Mouse (Mus musculus): Measurements from ENCODE around the gene Megf9. TPM values are rescaled to one million over a fixed set of nuclear protein-coding genes. Genes with fewer than 3 reads are reported as not detected.
A peak's percentile ranks its signal among the peaks of the same experiment; 100 is the strongest.

The Megf9 gene
- polyA plus RNA-seq, 1 experiment from 2014 or later = 3.7 TPM

DNA sequence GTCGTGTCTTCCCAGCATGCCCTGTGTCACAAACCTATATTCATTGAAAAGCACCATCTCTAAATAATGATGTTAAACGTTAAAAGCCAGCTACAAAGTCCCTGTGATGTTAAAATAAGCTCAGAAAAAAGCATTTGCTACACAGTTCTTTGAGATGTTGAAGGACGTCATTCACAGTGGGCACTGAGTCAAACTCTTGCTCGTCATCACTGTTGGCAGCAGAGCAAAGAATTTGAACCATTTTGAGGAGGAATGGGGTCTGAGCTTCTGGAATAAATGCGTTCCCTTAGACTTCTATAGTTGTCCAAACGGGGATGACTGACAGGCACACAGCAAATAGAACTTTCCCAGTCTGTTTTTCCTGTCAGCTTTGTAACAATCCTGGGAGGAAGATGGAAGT, 5.9 kb upstream of the Megf9 start:
- Histone ChIP-seq H3K4me2 (no peak overlapping the region), H3K27me3 (replicated peaks) (no peaks in the 10 kb centered on the region), H3K9ac (no peak overlapping the region), H3K27ac (no peak overlapping the region), H3K36me3 (no peaks in the 10 kb centered on the region), H3K4me3 (no peak overlapping the region), H3K9me3 (replicated peaks) (no peaks in the 10 kb centered on the region), H3K4me1 (peaks cover 9% of the 10 kb centered on the region)
- WGBS (ENCODE audit: insufficient replicate concordance) = 57% methylated on average over 6 of the region's 6 CpGs
- ATAC-seq = no peak

DNA sequence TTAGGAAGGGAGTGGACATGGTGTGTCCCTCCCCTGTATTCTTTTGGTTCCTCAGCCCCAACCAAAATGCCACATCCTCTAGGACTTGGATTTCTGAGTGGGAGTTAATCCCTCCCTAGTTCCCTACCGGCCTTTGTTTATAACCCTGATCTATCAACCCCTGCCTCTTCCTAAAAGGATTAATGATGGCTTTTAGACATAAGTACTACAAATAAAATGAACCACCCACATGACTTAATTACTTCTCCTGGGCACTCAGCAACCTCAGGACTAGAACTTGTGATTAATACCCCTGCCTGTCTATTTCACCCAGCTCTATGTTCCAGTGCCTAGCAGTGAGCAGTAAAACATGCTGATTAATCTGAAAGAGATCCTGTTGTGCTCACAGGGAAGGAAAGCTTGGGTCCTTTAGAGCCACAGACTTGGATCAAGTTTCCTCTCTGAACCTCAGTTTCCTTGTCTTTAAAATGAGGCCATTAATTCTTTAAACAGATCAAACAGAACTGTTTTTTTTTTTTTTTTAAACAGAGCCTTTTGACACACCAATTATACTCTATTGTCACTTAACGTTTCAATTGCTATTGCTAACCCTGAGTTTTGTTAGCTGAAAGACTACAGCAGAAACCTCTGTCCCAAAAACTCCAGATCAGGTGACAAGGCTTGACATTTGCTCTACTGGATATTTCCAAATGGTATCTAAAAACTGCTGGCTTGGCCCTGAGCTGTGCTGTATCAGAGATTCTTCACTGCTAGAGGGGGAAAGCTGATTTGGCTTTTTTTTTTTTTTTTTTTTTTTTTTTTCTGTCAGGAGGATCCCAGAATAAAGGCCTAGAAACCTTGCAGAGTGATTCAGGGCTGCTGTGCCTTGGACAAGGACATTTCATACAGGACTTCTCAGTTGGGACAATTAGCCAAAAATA, 2.1 kb upstream of the Megf9 start:
- Histone ChIP-seq H3K4me2 (no peak overlapping the region), H3K4me3 (no peak overlapping the region), H3K27me3 (replicated peaks) (no peaks in the 10 kb centered on the region), H3K4me1 (peaks cover 33% of the 10 kb centered on the region), H3K9me3 (replicated peaks) (no peaks in the 10 kb centered on the region), H3K36me3 (no peaks in the 10 kb centered on the region), H3K9ac (no peak overlapping the region), H3K27ac (no peak overlapping the region)
- no peak for ATAC-seq
- 41% methylated on average over 2 of the region's 2 CpGs for WGBS (ENCODE audit: insufficient replicate concordance)

DNA sequence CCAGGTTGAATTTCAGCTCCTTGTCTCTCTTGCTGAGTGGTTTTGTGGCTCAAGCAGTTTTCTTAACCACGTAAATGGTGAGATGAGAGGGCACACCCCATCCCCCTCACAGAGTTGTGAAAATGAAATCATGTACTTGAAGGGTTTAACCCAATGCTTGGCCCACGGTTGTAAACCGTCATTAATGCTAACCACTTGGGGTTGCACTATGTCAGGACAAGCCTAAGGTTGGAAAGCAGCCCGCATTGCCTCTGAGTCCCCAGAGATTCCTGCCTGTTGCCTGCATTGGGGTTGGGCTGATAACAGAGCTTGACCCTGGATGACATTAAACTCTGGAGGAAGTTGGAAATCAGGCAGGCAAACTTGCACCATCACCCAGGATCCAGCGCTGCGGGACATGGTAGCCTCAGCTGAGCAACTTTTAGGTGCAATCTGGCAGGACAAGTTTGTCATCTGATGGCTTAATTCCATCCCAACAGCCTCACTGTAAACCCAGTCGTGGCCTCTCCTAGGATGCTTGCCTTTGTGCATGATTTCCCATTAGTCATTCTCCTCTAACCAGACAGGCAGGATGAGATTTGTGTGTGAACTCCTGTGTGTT, 1.0 kb upstream of the Megf9 start:
- H3K4me1 ChIP-seq = peaks cover 40% of the 10 kb centered on the region
- peak overlapping the region; percentile 69; the same call in 1 of the 2 replicates for H3K27ac ChIP-seq
- H3K9ac ChIP-seq = peak overlapping the region; percentile 76
- H3K4me2 ChIP-seq = peak overlapping the region; percentile 98
- 36% methylated on average over 7 of the region's 7 CpGs for WGBS (ENCODE audit: insufficient replicate concordance)
- no peaks in the 10 kb centered on the region for H3K36me3 ChIP-seq
- no peak for ATAC-seq
- H3K4me3 ChIP-seq = peak overlapping the region; percentile 91
- H3K27me3 ChIP-seq (replicated peaks) = no peaks in the 10 kb centered on the region
- H3K9me3 ChIP-seq (replicated peaks) = no peaks in the 10 kb centered on the region

DNA sequence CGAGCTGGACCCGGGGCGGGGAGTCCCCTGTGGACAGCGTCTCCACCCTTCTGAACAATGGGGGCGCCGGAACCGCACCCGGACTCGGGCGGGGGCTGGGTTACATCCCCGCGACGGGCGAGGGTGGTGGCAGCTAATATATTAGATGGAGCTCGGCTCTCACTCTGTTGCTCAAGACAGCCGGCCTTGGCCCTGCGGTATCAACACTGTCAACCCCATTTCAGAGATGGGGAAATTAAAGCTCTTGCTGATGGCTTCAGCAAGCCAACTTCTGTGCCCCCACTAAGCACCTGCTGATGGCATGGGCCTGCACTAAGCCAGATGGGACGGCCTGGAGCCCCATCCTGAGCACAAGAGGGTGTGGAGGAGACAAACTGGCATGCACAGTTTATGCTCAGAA, 494 bp upstream of the Megf9 start:
- WGBS (ENCODE audit: insufficient replicate concordance) = under 1% methylated on average over 18 of the region's 18 CpGs
- peaks cover 42% of the 10 kb centered on the region for H3K4me1 ChIP-seq
- no peaks in the 10 kb centered on the region for H3K9me3 ChIP-seq (replicated peaks)

DNA sequence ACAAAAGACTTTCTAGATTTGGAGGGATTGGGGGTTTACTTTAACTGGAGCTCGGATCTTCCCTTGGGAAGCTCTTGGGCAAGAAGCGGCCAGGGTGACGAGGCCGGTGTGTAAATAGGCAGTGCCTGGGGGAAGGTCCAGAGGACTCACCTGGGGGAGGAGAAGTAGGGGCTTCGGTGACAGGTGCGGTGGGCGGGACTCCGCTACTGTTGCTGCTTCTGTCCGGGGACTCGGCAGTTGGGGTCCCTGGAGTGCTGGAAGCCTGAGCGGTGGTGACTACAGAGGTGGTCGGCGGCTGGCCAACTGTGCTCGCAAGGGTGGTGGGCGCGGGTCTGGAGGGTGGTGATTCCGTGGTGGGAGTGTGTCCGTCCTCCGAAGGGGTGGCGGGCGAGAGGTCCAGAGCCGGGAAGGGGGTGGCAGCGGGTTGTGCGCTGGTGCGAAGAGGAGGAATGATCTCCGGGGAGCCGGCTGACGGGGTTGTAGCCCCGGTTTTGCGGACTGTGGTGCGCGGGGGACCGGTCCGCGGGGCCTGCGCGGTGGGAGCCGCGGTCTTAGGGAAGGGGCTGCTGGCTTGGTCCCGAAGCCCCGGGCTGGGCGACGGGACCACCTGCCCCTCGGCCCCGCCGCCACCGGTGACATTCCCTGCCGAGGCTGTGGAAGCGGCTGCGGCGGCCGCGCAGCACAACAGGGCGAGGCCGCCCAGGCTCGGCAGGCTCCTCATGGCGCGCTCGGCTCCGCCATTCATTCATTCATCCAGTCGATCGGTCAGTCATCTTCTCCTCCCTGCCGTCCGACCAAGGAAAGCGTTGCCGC, 511 bp downstream of the Megf9 start:
- Histone ChIP-seq H3K4me3 (peak overlapping the region; percentile 91), H3K9ac (peak overlapping the region; percentile 91), H3K27me3 (replicated peaks) (no peaks in the 10 kb centered on the region), H3K36me3 (no peaks in the 10 kb centered on the region), H3K4me2 (peak overlapping the region; percentile 98), H3K9me3 (replicated peaks) (no peaks in the 10 kb centered on the region), H3K4me1 (peaks cover 46% of the 10 kb centered on the region), H3K27ac (peak overlapping the region; percentile 69)
- WGBS (ENCODE audit: insufficient replicate concordance) = 2% methylated on average over 59 of the region's 66 CpGs
- ATAC-seq = peak; percentile 41

More for the DNA sequence above, 494 bp upstream of the Megf9 start:
- peak overlapping the region; percentile 91 for H3K4me3 ChIP-seq
- no peaks in the 10 kb centered on the region for H3K27me3 ChIP-seq (replicated peaks)
- H3K36me3 ChIP-seq = no peaks in the 10 kb centered on the region
- peak overlapping the region; percentile 76 for H3K9ac ChIP-seq
- H3K4me2 ChIP-seq = peak overlapping the region; percentile 98
- peak; percentile 61 for ATAC-seq
- peak overlapping the region; percentile 69 for H3K27ac ChIP-seq

DNA sequence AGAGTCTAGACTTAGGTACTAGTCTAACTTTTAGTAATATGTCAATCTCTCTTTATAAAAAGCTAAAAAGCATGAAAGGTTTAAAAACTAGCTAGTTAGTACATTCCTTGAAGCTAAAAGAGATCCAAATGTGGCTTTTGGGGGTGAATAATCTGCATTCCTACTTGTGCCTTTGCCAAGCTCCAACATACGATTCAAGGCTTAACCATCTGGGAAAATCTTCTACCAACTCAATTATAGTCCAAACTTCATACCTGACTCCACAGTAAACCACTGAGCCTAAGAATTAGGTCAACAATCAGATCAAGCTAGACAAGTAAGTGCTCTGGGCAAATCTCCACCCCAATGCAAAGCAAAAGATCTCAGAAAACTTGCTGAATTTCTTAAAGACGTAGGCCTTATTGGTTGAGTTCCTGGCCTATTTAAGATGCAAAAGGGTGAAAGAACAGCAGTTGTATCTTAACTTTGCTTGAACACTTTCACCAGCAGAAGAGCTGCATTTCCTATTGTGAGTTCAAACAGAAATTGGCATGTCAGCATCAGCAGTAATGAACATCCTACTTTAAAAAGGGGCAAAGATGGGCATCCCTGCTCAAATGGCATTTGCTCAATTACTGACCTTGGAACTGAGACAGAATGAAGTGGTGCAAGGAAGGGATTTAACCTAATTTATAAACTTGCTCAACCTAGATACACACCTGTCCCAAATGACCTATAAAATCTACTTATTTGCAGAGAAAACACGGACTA, 1.6 kb downstream of the Megf9 start:
- H3K27me3 ChIP-seq (replicated peaks) = no peaks in the 10 kb centered on the region
- peak overlapping the region; percentile 91; the same call in 1 of the 2 replicates for H3K9ac ChIP-seq
- no peaks in the 10 kb centered on the region for H3K36me3 ChIP-seq
- peak overlapping the region; percentile 91 for H3K4me3 ChIP-seq
- WGBS (ENCODE audit: insufficient replicate concordance) = 67% methylated on average over 3 of the region's 3 CpGs
- no peak for ATAC-seq
- H3K27ac ChIP-seq = no peak overlapping the region
- peak overlapping the region; percentile 98 for H3K4me2 ChIP-seq
- H3K9me3 ChIP-seq (replicated peaks) = no peaks in the 10 kb centered on the region
- H3K4me1 ChIP-seq = peaks cover 56% of the 10 kb centered on the region

DNA sequence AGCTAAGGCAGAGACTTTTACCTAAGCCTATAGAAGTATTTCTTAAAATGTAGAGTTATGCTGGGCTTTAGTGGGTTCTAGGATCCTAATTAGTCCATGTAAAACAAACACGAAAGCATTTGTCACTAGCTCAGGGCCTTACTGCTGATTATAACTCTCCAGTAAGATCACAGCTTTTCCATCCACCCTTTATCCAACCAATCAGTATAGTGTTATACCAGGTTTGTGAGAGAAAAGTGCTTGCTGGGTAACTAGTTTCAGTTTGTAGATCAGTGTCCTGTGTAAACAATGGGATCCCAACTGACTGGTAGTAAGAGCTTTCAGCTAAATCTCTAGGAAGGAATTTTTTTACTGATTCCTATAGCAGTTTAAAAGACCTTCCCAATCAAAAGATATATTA, 3.8 kb downstream of the Megf9 start:
- Histone ChIP-seq H3K27me3 (replicated peaks) (no peaks in the 10 kb centered on the region), H3K4me3 (no peak overlapping the region), H3K36me3 (no peaks in the 10 kb centered on the region), H3K4me1 (peaks cover 52% of the 10 kb centered on the region), H3K9me3 (replicated peaks) (no peaks in the 10 kb centered on the region), H3K9ac (no peak overlapping the region), H3K4me2 (no peak overlapping the region), H3K27ac (no peak overlapping the region)
- 74% methylated on average over 1 of the region's 1 CpGs for WGBS (ENCODE audit: insufficient replicate concordance)
- ATAC-seq = no peak

DNA sequence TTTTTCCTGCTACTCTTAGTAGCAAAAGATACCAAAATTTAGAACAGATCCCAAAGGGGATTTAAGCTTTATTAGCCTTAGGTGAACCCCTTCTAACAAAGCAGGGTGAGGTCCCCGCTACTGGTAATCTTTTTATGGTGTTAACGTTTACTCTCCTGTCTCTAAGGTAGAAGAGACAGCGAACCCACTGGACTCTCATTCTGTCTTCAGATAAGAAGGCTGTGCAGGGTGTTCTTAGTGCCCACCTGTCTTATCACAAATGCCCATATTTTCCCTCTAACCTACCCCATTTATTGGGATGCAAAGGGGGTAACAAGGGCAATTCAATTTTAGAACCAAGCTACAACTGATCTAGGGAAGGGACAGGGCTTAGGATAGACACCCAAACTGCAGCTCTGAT, 6.2 kb downstream of the Megf9 start:
- 34% methylated on average over 3 of the region's 3 CpGs for WGBS (ENCODE audit: insufficient replicate concordance)
- H3K36me3 ChIP-seq = no peaks in the 10 kb centered on the region
- no peak overlapping the region for H3K4me3 ChIP-seq
- peaks cover 36% of the 10 kb centered on the region for H3K4me1 ChIP-seq
- no peaks in the 10 kb centered on the region for H3K9me3 ChIP-seq (replicated peaks)
- no peaks in the 10 kb centered on the region for H3K27me3 ChIP-seq (replicated peaks)
- no peak overlapping the region for H3K9ac ChIP-seq
- H3K27ac ChIP-seq = no peak overlapping the region
- H3K4me2 ChIP-seq = peak overlapping the region; percentile 27
- ATAC-seq = peak; percentile 79

DNA sequence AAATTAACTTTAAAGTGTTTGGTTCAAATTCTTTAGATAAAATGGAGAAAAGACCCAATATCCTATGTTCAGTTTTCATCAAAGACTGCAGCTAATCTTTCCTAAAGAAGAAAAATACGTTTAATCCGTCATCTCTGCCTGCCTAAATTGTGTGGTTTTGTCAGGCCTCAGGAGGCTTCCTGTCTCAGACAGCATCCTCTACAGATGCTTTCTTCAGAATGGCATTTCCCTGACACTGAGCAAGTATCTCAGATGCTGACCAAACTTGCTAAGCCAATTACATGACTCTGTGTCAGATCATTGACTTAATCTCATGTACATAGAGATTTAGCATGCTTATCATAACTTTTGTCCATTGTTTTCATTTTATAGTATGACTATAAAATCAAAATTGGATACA, 11.4 kb downstream of the Megf9 start:
- Histone ChIP-seq H3K9ac (no peak overlapping the region), H3K4me2 (no peak overlapping the region), H3K27ac (no peak overlapping the region), H3K4me3 (no peak overlapping the region), H3K36me3 (no peaks in the 10 kb centered on the region), H3K27me3 (replicated peaks) (no peaks in the 10 kb centered on the region), H3K4me1 (peaks cover 3% of the 10 kb centered on the region; the same call in 1 of the 2 replicates), H3K9me3 (replicated peaks) (no peaks in the 10 kb centered on the region)
- WGBS (ENCODE audit: insufficient replicate concordance) = 36% methylated on average over 2 of the region's 2 CpGs
- no peak for ATAC-seq

DNA sequence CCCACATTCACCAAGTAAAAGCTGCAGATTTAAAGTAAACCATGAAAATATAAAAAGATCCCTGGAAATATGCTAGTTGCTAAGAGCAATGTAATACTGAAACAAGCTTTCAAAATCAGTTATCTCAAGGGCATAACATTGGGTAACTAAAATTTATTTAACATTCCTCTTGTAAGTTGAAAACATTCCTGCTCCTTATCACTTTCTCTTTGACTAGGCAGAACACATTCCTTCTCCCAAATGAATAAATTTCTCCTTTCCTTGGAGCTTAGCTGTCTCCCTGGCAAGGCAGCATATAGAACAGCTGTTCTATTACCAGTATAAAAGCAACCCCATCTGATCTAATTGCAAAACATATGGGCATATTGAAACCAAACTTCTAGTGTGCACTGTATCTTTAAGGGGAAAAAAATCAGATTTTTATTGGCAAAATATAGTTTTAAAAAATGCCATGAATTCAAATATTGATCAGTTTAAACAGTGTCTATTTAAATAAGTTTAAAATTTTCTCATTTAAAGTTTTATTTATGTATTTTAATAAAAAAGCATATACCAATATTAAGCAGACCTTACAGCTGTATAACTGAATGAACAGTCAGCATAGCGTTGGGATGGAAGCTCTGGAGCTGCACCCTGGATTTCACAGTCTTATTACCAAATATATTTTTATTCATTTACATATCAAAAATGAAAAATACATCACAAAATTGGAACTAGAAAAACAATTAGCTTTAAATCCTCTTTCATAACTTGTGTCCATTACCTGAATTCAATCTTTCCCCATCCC, 13.1 kb downstream of the Megf9 start:
- no peak overlapping the region for H3K4me2 ChIP-seq
- H3K27ac ChIP-seq = no peak overlapping the region
- H3K9ac ChIP-seq = no peak overlapping the region
- no peak for ATAC-seq
- no peaks in the 10 kb centered on the region for H3K4me1 ChIP-seq
- H3K36me3 ChIP-seq = no peaks in the 10 kb centered on the region
- H3K4me3 ChIP-seq = no peak overlapping the region
- H3K27me3 ChIP-seq (replicated peaks) = no peaks in the 10 kb centered on the region
- WGBS (ENCODE audit: insufficient replicate concordance) = 83% methylated on average over 1 of the region's 1 CpGs
- no peaks in the 10 kb centered on the region for H3K9me3 ChIP-seq (replicated peaks)

DNA sequence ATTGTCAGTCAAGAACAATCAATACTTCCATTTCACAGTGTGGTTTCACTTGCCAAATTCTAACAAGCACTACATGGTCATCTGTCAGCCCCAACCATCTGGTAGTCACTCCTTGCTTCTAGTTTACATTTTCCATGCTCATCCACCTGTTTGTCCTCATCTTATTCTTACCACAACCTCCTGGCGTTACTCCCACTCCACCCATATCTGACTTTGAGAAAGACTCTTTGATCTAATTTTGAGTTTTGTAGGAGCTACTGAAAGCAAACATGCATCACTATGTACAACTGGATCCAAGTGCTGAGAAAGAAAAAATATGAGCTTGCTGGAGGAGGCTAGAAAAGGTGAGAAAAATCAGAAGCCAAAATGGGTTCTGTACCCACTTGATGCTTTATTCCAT, 17.1 kb downstream of the Megf9 start:
- 0 out of 2 replicates have a peak, but pooled peaks cover 2% of the 10 kb centered on the region for H3K4me1 ChIP-seq
- no peak for ATAC-seq
- no peak overlapping the region for H3K9ac ChIP-seq
- H3K4me2 ChIP-seq = no peak overlapping the region
- H3K27ac ChIP-seq = no peak overlapping the region
- no peaks in the 10 kb centered on the region for H3K27me3 ChIP-seq (replicated peaks)
- H3K9me3 ChIP-seq (replicated peaks) = no peaks in the 10 kb centered on the region
- no peak overlapping the region for H3K4me3 ChIP-seq
- H3K36me3 ChIP-seq = no peaks in the 10 kb centered on the region
- WGBS (ENCODE audit: insufficient replicate concordance) = 56% methylated on average over 1 of the region's 1 CpGs
